Mouse (Mus musculus): ENCODE measurements at regions not wholly inside any gene's neighbourhood (a gene's known extent, or its start where the extent isn't known, plus 50 kb on each side); places are given as distances from the start of the nearest gene placed in this dataset.
"Not testable (repeated sequence)": the region's sequence is repeated elsewhere in the genome, so short reads cannot be mapped to it uniquely, and the experiment has no call there.

- peak; percentile 1 for DNase-seq
These were observed 189.2 kb upstream of the Gm10767 start for GRCm38 (mm10) chr13:66715191-66716161.

DNA sequence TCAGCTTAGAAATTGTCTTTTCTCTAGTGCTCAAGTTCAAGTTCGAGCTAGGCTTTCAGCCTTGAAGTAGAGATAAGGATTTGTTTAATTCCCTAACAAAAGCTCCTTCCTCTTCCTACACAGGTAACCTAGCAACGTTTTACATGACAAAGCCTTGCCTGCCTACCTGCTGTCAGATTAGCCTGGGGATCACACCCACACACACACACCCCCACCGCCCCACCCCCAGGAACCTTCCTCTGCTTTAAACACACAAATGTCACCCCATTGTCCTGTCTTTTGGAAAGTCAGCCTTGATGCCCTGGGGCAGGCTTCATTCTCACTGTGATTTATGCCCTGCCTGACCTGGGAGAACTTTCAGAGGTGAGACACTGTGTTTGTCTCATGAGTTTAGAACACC is 193.7 kb upstream of the Gm10767 start:
- not testable (repeated sequence) for DNase-seq

DNA sequence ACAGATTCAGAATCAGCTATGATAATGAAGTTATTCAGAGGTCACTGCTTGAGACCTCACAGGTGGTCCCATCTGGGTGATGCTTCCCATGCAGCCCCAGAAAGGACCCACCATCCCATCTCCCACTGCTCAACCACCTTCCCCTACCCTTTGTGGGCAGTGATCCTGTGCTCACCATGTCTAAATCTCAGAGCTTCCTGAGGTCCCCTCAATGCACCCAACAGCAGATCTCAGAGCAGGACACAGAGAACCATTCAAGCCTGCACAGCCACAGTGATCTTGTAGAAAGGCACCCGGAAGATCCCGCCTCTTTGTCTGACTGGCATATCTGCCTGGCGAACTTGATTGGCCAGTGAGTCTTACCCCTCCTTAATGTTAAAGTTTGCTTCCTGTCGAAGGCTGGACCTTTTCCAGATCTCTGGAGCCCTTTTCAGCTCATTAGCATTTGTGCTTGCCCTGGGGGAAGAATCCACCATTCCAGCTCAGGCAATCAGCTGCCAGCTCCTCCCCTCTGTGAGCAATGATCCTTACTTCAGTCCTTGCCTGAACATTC is 206.7 kb upstream of the Gm10767 start:
- not testable (repeated sequence) for DNase-seq

DNA sequence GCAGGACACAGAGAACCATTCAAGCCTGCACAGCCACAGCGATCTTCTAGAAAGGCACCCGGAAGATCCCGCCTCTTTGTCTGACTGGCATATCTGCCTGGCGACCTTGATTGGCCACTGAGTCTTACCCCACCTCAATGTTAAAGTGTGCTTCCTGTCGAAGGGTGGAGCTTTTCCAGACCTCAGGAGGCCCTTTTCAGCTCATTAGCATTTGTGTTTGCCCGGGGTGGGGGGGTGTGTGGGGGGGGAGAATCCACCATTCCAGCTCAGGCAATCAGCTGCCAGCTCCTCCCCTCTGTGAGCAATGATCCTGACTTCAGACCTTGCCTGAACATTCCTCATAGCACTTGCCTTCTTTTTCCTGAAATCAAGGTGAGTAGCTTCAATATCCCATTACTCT is 223.9 kb upstream of the Gm10767 start:
- DNase-seq = not testable (repeated sequence)

DNA sequence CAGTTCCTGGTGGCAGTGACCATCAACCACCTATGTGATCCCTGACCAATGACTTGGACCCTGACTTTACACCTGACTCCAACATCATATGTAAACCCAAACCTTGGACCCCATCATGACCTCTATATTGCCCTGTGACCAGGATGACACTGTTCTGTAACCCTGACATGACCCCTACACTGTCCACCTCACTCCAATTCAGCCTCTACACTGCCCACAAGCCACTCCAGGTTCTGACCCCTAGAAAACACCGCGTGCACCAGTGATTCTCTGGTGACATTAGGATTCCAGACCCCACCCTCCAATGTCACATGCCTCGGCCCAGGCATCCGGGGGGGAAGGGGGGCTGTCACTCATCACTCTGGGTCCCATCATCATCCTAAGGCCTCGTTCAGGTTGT is 201.3 kb upstream of the 2410141K09Rik start:
- not testable (repeated sequence) for DNase-seq

- DNase-seq = not testable (repeated sequence)
These were observed 184.8 kb upstream of the 2410141K09Rik start for GRCm38 (mm10) chr13:66625761-66626160.

DNA sequence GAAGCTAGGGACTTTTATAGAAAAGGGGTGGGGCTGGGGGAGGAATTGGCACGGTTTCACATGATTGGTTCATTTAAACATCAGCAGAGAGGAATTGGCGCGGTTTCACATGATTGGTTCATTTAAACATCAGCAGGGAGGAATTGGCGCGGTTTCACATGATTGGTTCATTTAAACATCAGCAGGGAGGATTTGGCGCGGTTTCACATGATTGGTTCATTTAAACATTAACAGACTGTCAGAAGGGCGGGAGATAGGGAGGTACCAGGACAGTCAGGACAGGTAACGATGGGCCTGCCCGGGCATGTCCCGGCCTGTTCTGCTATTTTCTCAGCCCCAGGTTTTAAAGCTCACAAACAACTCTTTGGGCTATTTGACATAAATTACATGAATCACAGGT is 145.1 kb upstream of the 2410141K09Rik start:
- not testable (repeated sequence) for DNase-seq

DNA sequence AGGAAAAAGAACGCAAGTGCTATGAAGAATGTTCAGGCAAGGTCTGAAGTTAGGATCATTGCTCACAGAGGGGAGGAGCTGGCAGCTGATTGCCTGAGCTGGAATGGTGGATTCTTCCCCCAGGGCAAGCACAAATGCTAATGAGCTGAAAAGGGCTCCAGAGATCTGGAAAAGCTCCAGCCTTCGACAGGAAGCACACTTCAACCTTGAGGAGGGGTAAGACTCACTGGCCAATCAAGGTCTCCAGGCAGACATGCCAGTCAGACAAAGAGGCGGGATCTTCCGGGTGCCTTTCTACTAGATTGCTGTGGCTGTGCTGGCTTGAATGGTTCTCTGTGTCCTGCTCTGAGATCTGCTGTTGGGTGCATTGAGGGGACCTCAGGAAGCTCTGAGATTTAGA is 122.7 kb upstream of the 2410141K09Rik start:
- DNase-seq = not testable (repeated sequence)

DNA sequence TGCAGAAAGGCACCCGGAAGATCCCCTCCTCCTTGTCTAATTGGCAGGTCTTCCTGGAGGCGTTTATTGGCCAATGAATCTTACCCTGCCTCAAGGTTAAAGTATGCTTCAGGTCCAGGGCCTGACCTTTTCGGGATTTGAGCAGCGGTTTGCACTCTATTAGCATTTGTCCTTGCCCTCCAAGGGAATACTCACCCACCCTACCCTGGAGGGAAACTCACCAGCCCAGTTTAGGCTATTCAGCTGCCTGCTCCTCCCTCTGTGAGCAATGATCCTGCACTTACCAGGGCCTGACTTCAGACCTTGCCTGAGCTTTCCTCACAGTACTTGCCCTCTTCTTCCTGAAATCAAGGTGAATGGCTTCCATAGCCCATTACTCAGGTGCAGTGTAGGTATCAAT is 115.5 kb upstream of the 2410141K09Rik start:
- DNase-seq = not testable (repeated sequence)

- DNase-seq = not testable (repeated sequence)
These were observed 107.0 kb upstream of the 2410141K09Rik start for GRCm38 (mm10) chr13:66547951-66548350.

DNA sequence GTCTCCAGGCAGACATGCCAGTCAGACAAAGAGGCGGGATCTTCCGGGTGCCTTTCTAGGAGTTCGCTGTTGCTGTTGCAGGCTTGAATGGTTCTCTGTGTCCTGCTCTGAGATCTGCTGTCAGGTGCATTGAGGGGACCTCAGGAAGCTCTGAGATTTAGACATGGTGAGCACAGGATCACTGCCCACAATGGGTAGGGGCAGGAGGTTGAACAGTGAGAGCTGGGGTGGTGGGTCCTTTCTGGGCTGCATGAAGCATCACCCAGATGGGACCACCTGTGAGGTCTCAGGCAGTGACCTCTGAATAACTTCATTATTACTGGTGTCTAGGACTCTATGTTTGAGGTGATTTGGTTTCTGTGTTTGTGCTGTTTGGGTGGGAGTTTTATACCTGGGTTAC is 78.7 kb upstream of the 2410141K09Rik start:
- DNase-seq = not testable (repeated sequence)
